Mouse (Mus musculus): ENCODE data around the gene Lyl1. TPM values are rescaled to one million over a fixed set of nuclear protein-coding genes. Genes with fewer than 3 reads are reported as not detected.
A peak's percentile ranks its signal among the peaks of the same experiment; 100 is the strongest.

Lyl1 gene
- 6.6 and 7.1 TPM in 2 replicates for polyA plus RNA-seq (2012; rRNA removed)

DNA sequence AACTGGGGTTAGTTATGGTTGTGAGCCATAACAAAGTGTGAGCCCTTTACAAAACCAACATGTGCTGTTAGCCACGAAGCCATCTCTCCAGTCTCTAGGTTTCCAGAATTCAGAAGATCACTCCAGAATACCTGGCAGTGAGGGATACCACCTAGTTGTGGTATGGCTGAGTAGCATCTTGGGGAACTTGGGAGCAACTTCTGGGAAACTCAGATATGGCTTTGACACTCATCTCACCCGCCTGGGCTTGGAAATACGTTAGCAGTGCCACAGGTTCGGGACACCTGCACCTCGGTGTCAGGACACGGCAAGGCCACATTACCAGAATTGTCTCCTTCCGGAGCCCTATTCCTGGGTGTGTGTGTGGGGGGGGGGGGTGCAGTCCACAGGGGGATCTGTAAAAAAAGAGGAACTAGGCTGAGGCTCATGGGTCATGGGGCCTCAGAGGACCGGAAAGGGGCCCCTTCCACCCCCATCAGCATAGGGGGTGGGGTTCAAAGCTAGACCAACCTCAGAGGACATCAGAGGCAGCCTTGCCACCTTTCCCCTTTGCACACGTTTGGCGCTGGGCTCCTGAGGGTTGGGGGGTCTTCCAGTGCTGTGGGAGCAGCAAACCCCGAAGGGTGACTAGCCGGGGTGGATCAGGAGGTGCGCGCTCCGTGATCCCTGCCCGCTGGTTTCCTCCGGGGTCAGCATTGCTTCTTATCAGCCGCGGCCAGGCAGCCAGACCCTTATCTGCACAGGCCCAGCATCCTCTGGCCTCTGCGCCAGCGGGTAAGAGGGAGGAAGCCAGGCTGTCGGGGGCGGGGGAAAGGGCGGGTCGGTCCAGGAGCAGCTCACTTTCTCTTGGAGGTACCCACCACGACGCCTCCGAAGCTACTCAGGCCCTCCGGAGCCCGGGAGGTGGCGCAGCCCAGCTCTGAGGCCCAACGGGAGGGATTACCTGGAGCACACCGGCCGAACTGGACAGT lies at the start of gene Lyl1:
Lyl1 (plus strand) TSS at position 517 of the 971 bp plus-strand sequence.
- WGBS, result 24% methylated on average over 34 of the region's 34 CpGs
- DNase-seq (ENCODE audit: low read depth, low spot score), result no peak

GRCm38 (mm10) chr8:84653092-84653631 lies 48.1 kb upstream of the Lyl1 start:
- no peak for DNase-seq (ENCODE audit: low read depth, low spot score)
- WGBS, result 44% methylated on average over 9 of the region's 9 CpGs

- 45% methylated on average over 4 of the region's 4 CpGs for WGBS
- DNase-seq (ENCODE audit: low read depth, low spot score), result no peak
Observed at GRCm38 (mm10) chr8:84654597-84654996, 46.7 kb upstream of the Lyl1 start.

GRCm38 (mm10) chr8:84655336-84656190 lies 45.7 kb upstream of the Lyl1 start:
- no peak for DNase-seq (ENCODE audit: low read depth, low spot score)
- 19% methylated on average over 15 of the region's 15 CpGs for WGBS

DNA sequence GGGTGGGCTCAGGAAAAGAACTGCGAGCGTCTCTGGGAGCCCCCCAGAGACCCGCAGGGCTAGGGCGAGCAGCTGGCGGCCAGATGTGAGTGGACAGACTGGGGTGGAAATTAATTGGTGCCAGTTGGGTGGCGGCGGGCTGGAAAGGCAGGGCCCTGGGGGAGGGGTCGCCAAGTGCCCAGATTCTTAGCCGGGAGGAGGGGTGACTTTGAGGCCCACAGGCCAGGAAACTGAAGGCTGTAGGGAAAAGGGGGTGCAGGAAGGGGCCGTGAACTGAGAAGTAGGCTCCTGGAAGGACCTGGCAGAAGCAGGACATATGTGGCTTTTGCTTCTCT lies 45.1 kb upstream of the Lyl1 start:
- DNase-seq (ENCODE audit: low read depth, low spot score), result no peak
- WGBS, result 5% methylated on average over 10 of the region's 10 CpGs

DNA sequence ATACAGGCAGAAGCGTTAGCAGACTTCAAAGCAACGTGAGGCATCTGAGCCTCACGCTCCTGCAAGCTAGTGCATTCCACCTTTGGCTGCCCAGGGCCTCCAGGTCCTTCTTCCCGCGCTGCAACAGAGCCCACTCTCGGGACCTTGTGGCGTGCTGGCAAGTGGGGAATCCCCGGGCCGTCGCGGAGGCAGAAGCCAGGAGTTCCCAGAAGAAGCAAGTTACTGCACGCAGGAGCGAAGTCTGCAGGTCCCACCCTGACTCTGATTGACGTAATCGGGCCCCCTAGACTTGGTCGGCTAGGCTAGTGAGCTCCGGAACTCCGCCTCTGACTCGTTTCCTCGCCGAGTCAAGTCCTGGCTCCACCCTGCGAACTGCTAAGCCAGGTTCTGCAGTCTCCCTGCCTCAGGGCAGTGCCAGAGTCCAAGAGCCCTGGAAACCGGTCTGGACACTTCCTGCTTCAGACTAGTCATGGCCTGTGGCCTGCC lies 44.6 kb upstream of the Lyl1 start:
- under 1% methylated on average over 23 of the region's 23 CpGs for WGBS
- peak; percentile 90 for DNase-seq (ENCODE audit: low read depth, low spot score)

DNA sequence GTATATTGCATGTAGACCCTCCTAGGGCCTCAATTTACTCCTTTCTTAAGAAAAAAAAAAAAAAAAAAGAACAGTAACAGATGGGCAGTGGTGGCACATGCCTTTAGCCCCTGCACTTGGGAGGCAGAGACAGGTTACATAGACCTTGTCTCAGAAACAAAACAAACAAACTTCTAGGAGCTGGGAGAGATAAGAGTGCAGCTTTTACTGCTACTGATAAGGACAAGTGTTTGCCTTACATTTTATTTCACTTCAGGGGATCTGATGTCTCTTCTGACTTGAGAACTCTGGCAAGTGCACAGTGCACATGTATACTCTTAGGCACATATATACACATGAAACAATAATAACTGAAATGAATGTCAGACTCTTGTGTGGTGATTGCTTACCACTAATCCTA lies 44.1 kb upstream of the Lyl1 start:
- DNase-seq (ENCODE audit: low read depth, low spot score), result no peak

DNA sequence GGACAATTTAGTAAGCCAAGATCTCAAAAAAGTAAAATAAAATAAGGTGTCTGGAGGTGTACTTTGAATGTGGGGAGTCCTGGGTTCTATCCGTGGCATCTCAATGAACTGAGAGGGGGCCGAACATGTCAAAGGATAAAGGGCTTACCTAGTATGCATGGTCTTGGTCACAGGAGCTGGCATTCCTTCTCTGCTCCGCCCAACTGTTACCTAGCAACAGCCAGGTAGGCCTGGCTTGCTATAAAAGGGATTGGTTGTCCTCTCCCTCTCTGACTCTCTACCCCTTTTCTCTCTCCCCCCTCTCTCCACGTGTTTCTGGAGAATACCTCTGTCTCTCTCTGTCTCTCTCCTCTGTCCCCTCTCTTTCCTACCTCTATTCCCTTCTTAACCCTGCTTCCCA lies 43.6 kb upstream of the Lyl1 start:
- DNase-seq (ENCODE audit: low read depth, low spot score), result peak; percentile 87
- 30% methylated on average over 4 of the region's 4 CpGs for WGBS

GRCm38 (mm10) chr8:84658951-84659350 lies 42.3 kb upstream of the Lyl1 start:
- 58% methylated on average over 1 of the region's 1 CpGs for WGBS

DNA sequence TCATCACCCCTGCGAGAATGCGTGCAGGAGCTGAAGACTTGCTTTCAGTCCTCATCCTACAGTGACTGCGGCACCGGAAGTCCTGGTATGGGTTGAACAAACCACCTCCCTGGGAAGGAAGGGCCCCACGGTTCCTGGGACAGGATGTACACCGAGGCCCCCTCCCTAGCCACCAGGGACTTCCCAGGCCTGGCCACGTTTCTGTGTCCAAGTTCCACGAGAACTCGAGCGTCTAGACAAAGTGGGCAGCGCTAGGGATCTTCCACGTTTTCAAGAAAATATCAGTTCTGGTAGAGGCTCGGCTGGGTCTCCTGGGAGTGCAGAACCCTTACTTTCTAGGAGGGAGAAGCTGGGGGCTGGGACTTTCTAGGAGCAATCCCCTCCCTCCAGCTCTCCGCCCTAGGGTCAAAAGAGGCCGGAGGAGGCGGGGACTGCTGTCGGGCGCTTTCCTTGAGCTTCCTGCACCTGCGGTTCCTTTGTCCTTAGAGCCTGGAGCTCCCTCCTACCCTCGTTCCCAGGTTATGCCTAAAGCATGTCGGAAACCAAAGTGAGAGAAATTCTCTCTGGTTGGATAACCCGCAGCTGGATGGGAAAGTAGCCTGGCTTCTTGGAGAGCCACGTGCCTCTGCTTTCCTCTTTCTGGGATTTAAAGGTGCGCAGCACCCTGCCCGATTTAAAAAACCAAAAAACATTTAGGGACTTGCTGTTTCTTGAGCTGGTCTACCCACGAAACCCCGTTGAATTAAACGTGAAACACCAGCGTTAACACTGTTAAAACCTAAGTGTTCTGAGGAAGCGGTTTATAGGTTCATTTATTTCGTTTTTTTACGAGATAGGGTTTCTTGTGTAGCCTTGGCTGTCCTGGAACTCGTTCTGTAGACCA lies 41.1 kb upstream of the Lyl1 start:
- DNase-seq (ENCODE audit: low read depth, low spot score), result no peak

More at GRCm38 (mm10) chr8:84658951-84659350, 42.3 kb upstream of the Lyl1 start:
- DNase-seq (ENCODE audit: low read depth, low spot score), result no peak

GRCm38 (mm10) chr8:84660819-84661457 lies 40.3 kb upstream of the Lyl1 start:
- peak; percentile 78 for DNase-seq (ENCODE audit: low read depth, low spot score)

More for the DNA sequence above, 41.1 kb upstream of the Lyl1 start:
- WGBS, result 5% methylated on average over 33 of the region's 33 CpGs

GRCm38 (mm10) chr8:84661458-84661871 lies 39.8 kb upstream of the Lyl1 start:
- WGBS, result under 1% methylated on average over 24 of the region's 24 CpGs
- DNase-seq (ENCODE audit: low read depth, low spot score), result peak; percentile 92

More at GRCm38 (mm10) chr8:84660819-84661457, 40.3 kb upstream of the Lyl1 start:
- WGBS, result 4% methylated on average over 20 of the region's 20 CpGs

DNA sequence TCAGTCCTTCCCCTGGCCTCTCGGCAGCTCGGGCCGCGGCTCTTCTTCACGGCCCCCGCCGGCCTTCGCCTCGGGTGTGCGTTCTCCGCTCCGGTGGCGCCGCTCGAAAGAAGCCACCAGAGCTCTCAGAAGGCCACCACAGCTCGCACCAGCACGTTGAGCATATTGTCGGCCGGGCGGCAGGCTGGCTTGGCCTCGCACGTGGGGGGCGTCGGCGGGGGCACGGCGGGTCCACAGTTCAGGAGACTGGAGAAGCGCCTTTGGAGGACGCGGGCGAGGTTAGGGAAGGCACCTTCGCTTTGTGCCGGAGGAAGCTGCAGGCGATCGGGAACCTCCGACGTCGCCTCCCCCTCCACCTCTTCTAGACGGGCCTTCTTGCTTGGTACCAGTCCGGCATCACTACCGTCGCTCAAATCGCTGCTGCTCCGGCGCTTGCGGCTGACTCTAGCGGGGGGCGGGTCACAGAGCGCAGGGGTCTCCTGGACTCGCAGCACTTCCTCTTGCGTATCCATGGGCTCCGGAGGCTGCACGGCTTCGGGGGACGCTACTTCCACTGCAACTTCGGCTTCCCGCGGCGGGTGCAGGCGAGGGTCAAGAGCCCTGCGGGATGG lies 39.2 kb upstream of the Lyl1 start:
- WGBS, result under 1% methylated on average over 61 of the region's 61 CpGs
- no peak for DNase-seq (ENCODE audit: low read depth, low spot score)

- no peak for DNase-seq (ENCODE audit: low read depth, low spot score)
- WGBS, result under 1% methylated on average over 27 of the region's 27 CpGs
Observed at GRCm38 (mm10) chr8:84662581-84663065, 38.6 kb upstream of the Lyl1 start, which contains the start of gene Ier2. Ier2 (minus strand) TSS chr8:84662852.

DNA sequence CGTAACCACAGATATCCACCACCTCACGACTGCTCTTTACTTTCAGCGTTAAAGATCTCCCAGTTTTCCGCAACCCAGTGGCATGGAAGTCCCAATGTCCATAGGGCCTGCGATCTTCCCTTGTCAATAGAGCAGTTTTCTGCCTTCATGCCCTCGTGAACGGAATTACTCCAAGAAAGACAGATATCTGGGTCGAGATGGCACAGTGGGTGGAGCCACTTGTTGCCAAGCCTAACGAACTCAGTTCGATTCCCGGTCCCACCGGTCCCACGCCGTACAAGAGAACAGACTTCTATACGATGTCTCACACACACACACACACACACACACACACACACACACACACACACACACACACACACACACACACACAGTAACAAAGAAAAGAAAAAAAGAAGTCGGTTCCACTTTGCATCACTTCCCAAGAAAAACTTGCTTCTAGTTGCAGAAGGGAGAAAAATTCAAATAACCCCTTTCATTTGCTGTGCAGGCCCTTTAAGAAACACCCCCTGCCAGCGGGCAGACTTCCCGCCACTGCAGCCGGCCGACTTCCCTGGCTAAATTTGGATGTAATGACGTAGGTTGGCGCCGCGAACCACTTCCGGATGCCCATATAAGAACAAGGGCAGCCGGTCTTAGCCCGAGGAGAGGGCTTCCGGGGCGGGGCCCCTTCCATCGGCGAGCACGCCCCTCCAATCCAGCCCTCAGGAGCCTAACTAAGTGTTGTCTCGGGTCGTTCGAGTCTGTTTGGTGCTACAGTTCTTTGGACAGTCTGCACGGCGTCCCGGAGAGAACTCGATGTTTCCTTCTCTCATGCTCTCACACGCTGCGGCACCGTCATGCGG lies 37.6 kb upstream of the Lyl1 start:
- peak; percentile 90 for DNase-seq (ENCODE audit: low read depth, low spot score)

DNA sequence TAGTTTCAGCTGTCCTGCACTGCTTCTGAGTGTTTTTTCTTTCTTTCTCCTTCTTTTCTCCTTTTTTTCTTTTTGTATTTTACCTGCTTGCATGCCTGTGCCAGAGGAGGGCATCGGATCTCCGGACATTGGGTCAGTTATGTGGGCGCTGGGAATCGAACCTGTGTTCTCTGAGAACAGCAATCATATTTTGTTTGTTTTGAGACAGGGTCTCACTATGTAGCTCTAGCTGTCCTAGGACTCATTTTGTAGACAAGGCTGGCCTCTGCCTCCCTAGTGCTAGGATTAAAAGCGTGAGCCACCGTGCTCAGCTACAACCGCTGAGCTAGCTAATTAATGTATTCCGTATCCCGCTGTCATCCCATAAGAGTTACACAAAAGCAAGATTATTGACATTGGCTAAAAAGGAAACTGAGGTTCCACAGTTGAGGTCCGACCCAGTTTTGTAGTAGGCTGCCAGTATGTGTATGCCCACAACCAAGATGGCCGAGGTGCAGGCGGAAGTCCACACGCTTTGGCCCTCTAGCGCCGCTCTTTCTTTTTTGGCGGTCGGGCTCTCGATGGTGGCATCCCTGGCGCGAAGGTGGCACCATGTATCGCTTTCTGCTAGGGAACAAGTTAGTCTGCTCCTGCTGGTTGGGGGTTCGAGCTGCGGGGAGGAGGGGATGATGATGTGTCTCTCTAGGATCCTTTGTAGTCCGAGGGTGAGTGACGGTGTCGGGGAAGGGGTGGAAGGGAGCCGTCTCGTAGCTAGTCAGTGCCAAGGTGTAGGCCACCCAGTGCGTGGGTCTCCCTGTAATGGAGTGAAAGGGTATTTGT lies 36.5 kb upstream of the Lyl1 start:
- under 1% methylated on average over 29 of the region's 29 CpGs for WGBS
- peak; percentile 76 for DNase-seq (ENCODE audit: low read depth, low spot score)

More for the DNA sequence above, 37.6 kb upstream of the Lyl1 start:
- WGBS, result 1% methylated on average over 43 of the region's 43 CpGs

All from large intestine, adult 2 months (tissue).